Mouse (Mus musculus): ENCODE results near the gene Dus2. TPM values are rescaled to one million over a fixed set of nuclear protein-coding genes. Genes with fewer than 3 reads are reported as not detected.

The Dus2 gene
- total RNA-seq, 2 experiments from 2014 or later: 18.9 to 19.2 TPM

- no peak for DNase-seq (ENCODE audit: low spot score in 2 of 2)
These were observed 83.5 kb downstream of the Dus2 start for GRCm38 (mm10) chr8:106074659-106075058.

- DNase-seq (ENCODE audit: low spot score in 2 of 2): no peak
These were observed 84.2 kb downstream of the Dus2 start for GRCm38 (mm10) chr8:106075161-106075862.

GRCm38 (mm10) chr8:106075863-106076174 lies 84.7 kb downstream of the Dus2 start:
- no peak for DNase-seq (ENCODE audit: low spot score in 2 of 2)

- no peak for DNase-seq (ENCODE audit: low spot score in 2 of 2)
These were observed 85.5 kb downstream of the Dus2 start for GRCm38 (mm10) chr8:106076612-106077011.

- no peak for DNase-seq (ENCODE audit: low spot score in 2 of 2)
These were observed 86.4 kb downstream of the Dus2 start for GRCm38 (mm10) chr8:106077452-106078067.

GRCm38 (mm10) chr8:106102321-106102720 lies 111.2 kb downstream of the Dus2 start:
- DNase-seq (ENCODE audit: low spot score in 2 of 2): no peak

Small RNAs within 50 kb of the gene (microRNA-seq; reads per million reads assigned to microRNA genes)
- gene Mir7074: 0 reads per million in 2 experiments

Other genes starting within 250 kb of the Dus2 start
- 10 to 100 TPM; 23.4 to 23.5 TPM for gene Gfod2, start 232.7 kb upstream of the Dus2 start, total RNA-seq (2021)
- 10 to 100 TPM; 22.6 to 22.9 TPM for gene Ranbp10, start 164.0 kb upstream of the Dus2 start, total RNA-seq (2021)
- under 1 TPM in 1 of 2 experiments, not detected in 1; 0.26 TPM for gene Tsnaxip1, start 163.6 kb upstream of the Dus2 start, total RNA-seq (2021)
- 10 to 100 TPM; 14.1 to 18.1 TPM for gene Cenpt, start 138.1 kb upstream of the Dus2 start, total RNA-seq (2021)
- gene Thap11, start 136.2 kb upstream of the Dus2 start, total RNA-seq (2021): 10 to 100 TPM; 40.8 to 41.6 TPM
- gene Nutf2, start 130.8 kb upstream of the Dus2 start, total RNA-seq (2021): 10 to 100 TPM; 24.8 to 29.0 TPM
- 10 to 100 TPM; 62.8 to 65.0 TPM for gene Edc4, start 110.5 kb upstream of the Dus2 start, total RNA-seq (2021)
- gene Nrn1l, start 97.8 kb upstream of the Dus2 start, total RNA-seq (2021): 1 to 10 TPM; 3.6 to 4.1 TPM
- gene Pskh1, start 90.9 kb upstream of the Dus2 start, total RNA-seq (2021): 1 to 10 TPM; 6.6 to 7.6 TPM
- gene Ctrl, start 57.5 kb upstream of the Dus2 start, total RNA-seq (2021): 1 to 10 TPM; 1.9 to 2.4 TPM
- 10 to 100 TPM; 92.9 to 93.3 TPM for gene Psmb10, start 52.9 kb upstream of the Dus2 start, total RNA-seq (2021)
- gene Lcat, start 48.0 kb upstream of the Dus2 start, total RNA-seq (2021): 10 to 100 TPM; 22.8 to 26.4 TPM
- gene Slc12a4, start 25.2 kb upstream of the Dus2 start, total RNA-seq (2021): 10 to 100 TPM; 17.3 to 19.2 TPM
- gene Dpep3, start 11.9 kb upstream of the Dus2 start, total RNA-seq (2021): not detected
- gene Dpep2nb, start 14.6 kb downstream of the Dus2 start, total RNA-seq (2021): not detected
- gene Ddx28, start 20.5 kb downstream of the Dus2 start, total RNA-seq (2021): 10 to 100 TPM; 14.5 to 17.2 TPM
- gene Nfatc3, start 67.5 kb downstream of the Dus2 start, total RNA-seq (2021): 10 to 100 TPM; 10.5 to 12.4 TPM
- not detected for gene Esrp2, start 145.6 kb downstream of the Dus2 start, total RNA-seq (2021)
- gene Pla2g15, start 159.1 kb downstream of the Dus2 start, total RNA-seq (2021): 10 to 100 TPM; 25.8 to 28.3 TPM
- 10 to 100 TPM; 21.0 to 24.4 TPM for gene Slc7a6, start 177.5 kb downstream of the Dus2 start, total RNA-seq (2021)
- 10 to 100 TPM; 26.2 to 27.0 TPM for gene Slc7a6os, start 219.6 kb downstream of the Dus2 start, total RNA-seq (2021)
- 10 to 100 TPM; 34.2 to 40.0 TPM for gene Prmt7, start 219.6 kb downstream of the Dus2 start, total RNA-seq (2021)